Mouse (Mus musculus) spleen, adult 2 months (tissue): Measurements from ENCODE around the gene Dsn1. TPM values are rescaled to one million over a fixed set of nuclear protein-coding genes. Genes with fewer than 3 reads are reported as not detected.

Experiments used
- DNase-seq, 2 experiments: peaks; one replicate each; pipeline versions ENCODE4 v3.0.0 to v3.0.0-alpha.2; 2012 to 2021; ENCODE audit warnings: low spot score in 2 of 2, low read depth in 1 of 2
- H3K27ac ChIP-seq: fragments of 200-500 bp; 2 replicates; pipeline ENCODE4 v1.5.1; 2012; ENCODE audit warnings: low read length, inconsistent platforms; ENCODE audit not compliant: insufficient read depth
- H3K27me3 ChIP-seq: fragments of 200-500 bp; 2 replicates; pipeline ENCODE4 v1.6.1; 2012; ENCODE audit warnings: mild to moderate bottlenecking, moderate library complexity, low read length, inconsistent platforms; ENCODE audit not compliant: control insufficient read depth, insufficient read depth
- H3K36me3 ChIP-seq: fragments of 200-500 bp; 2 replicates; pipeline ENCODE4 v1.6.1; 2012; ENCODE audit warnings: mild to moderate bottlenecking, low read length, inconsistent platforms; ENCODE audit not compliant: control insufficient read depth, insufficient read depth
- H3K4me1 ChIP-seq: fragments of 200-500 bp; 2 replicates; pipeline ENCODE4 v1.6.1; 2011; ENCODE audit warnings: inconsistent platforms; ENCODE audit not compliant: control insufficient read depth, insufficient read depth, insufficient read length
- H3K4me3 ChIP-seq: fragments of 200-500 bp; 2 replicates; pipeline ENCODE4 v1.5.1; 2011; ENCODE audit warnings: mild to moderate bottlenecking, inconsistent platforms; ENCODE audit not compliant: insufficient read depth, insufficient read length; ENCODE audit errors: extremely low read depth
- CTCF ChIP-seq: fragments of 200-500 bp; IDR thresholded peaks from 2 replicates; pipeline ENCODE4 v1.5.1; 2011; ENCODE audit warnings: mild to moderate bottlenecking, inconsistent platforms; ENCODE audit not compliant: insufficient read depth, insufficient read length, insufficient replicate concordance; ENCODE audit errors: extremely low read depth
- POLR2A ChIP-seq: fragments of 200-500 bp; IDR thresholded peaks from 2 replicates; pipeline ENCODE4 v1.6.1; 2011; ENCODE audit warnings: low read depth, low read length, inconsistent platforms
- WGBS: fragments of 180-500 bp; shearing (Covaris S2); methylation state at CpG from one replicate; pipeline ENCODE4 v1.1.7; 2018; 5-methylcytosine and 5-hydroxymethylcytosine counted together
- polyA plus RNA-seq: library from polyadenylated mRNA; depleted of rRNA; stranded (reverse); fragments of >200 nt; gene quantifications from 2 replicates; pipeline ENCODE4 v1.2.3, GENCODE M21; 2012; rRNA removed

Gene Dsn1
- polyA plus RNA-seq, 1 experiment = 2.9 TPM

DNA sequence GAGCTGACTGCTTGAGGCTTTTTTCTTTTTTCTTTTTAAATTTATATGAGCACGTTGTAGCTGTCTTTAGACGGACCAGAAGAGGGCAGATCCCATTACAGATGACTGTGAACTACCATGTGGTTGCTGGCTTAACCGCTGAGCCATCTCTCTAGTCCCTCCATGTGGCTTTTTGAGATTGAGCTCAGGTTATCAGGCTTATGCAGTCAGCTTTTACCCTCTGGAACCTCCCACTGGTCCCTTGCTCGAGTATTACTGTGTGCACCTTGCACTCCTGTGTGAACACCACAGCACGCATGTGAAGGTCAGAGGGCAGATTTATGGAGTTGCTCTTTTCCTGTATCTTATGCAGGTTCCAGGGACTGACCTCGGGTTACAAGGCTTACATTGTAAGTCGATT is 50.6 kb downstream of the Dsn1 start:
- Histone ChIP-seq H3K4me3 (no peak overlapping the region), H3K4me1 (peaks cover 5% of the 10 kb centered on the region; the same call in 1 of the 2 replicates), H3K27ac (no peak overlapping the region), H3K36me3 (peaks cover 2% of the 10 kb centered on the region; the same call in 1 of the 2 replicates), H3K27me3 (no peaks in the 10 kb centered on the region)
- 75% methylated on average over 7 of the region's 7 CpGs for WGBS
- TF ChIP-seq POLR2A = no peak
- no peak for TF ChIP-seq CTCF
- no peak for DNase-seq

- DNase-seq = no peak
- H3K4me1 ChIP-seq = no peaks in the 10 kb centered on the region
- TF ChIP-seq POLR2A (no peak), CTCF (no peak)
- no peak overlapping the region for H3K27ac ChIP-seq
- H3K27me3 ChIP-seq = no peaks in the 10 kb centered on the region
- H3K36me3 ChIP-seq = peaks cover 2% of the 10 kb centered on the region; the same call in 1 of the 2 replicates
- H3K4me3 ChIP-seq = no peak overlapping the region
- WGBS = 87% methylated on average over 5 of the region's 5 CpGs
These were observed 52.5 kb downstream of the Dsn1 start for GRCm38 (mm10) chr2:156954463-156954862.

GRCm38 (mm10) chr2:156951301-156952094 is 55.5 kb downstream of the Dsn1 start:
- Histone ChIP-seq H3K27ac (no peak overlapping the region), H3K4me1 (no peaks in the 10 kb centered on the region), H3K27me3 (no peaks in the 10 kb centered on the region), H3K4me3 (no peak overlapping the region), H3K36me3 (peaks cover 7% of the 10 kb centered on the region)
- DNase-seq = no peak
- TF ChIP-seq POLR2A = no peak
- TF ChIP-seq CTCF = no peak
- WGBS = 97% methylated on average over 10 of the region's 10 CpGs

DNA sequence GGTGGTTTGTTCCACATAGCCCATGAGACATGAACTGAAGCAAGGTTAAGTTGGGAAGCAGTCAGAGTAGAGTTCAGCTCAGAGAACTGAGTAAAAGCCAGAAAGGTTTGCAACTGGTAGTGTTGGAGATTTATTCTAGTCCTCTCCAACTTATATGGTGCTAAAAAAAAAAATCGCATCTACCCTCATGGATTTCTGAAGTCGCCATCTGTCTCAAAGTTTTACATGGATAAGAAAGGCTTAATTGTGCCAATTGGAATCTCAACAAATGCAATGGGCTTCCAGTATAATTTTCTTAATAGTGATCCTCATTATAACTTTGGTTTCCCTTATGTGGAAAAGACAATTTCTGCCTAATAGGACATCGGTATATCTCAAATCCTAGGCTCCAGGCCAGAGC is 56.1 kb downstream of the Dsn1 start:
- no peak overlapping the region for H3K27ac ChIP-seq
- TF ChIP-seq POLR2A = no peak
- no peak for TF ChIP-seq CTCF
- H3K4me3 ChIP-seq = no peak overlapping the region
- H3K4me1 ChIP-seq = no peaks in the 10 kb centered on the region
- 96% methylated on average over 3 of the region's 3 CpGs for WGBS
- no peak for DNase-seq
- no peaks in the 10 kb centered on the region for H3K27me3 ChIP-seq
- peaks cover 9% of the 10 kb centered on the region for H3K36me3 ChIP-seq

Other genes with a start within 250 kb of the Dsn1 start
- 100 and 116 TPM in 2 replicates for gene Myl9, start 231.7 kb downstream of the Dsn1 start, polyA plus RNA-seq
- gene Tgif2, start 167.1 kb downstream of the Dsn1 start, polyA plus RNA-seq = 10.5 and 11.8 TPM in 2 replicates
- 1.0 and 1.5 TPM in 2 replicates for gene 4930518I15Rik, start 149.2 kb downstream of the Dsn1 start, polyA plus RNA-seq
- 34.8 and 61.5 TPM in 2 replicates for gene Rab5if, start 144.0 kb downstream of the Dsn1 start, polyA plus RNA-seq
- gene Sla2, start 120.0 kb downstream of the Dsn1 start, polyA plus RNA-seq = 7.6 and 8.0 TPM in 2 replicates
- gene Ndrg3, start 15.1 kb downstream of the Dsn1 start, polyA plus RNA-seq = 30.0 and 30.3 TPM in 2 replicates
- 5.3 and 5.4 TPM in 2 replicates for gene Soga1, start 72.1 kb upstream of the Dsn1 start, polyA plus RNA-seq
- not detected in 2 replicates for gene Tldc2, start 79.9 kb upstream of the Dsn1 start, polyA plus RNA-seq
- gene Samhd1, start 128.1 kb upstream of the Dsn1 start, polyA plus RNA-seq = 120 and 145 TPM in 2 replicates
- 5.0 and 6.7 TPM in 2 replicates for gene Rbl1, start 197.4 kb upstream of the Dsn1 start, polyA plus RNA-seq